Mouse (Mus musculus) neural tube, postnatal 0 days (tissue): ENCODE results near the gene Rnf180. TPM values are rescaled to one million over a fixed set of nuclear protein-coding genes. Genes with fewer than 3 reads are reported as not detected.

ENCODE experiments used
- polyA plus RNA-seq: library from polyadenylated mRNA; unstranded; fragments of >200 nt; fragmentation: Nextera tagmentation; extraction: Ambion mirVana; gene quantifications from 2 replicates; pipeline ENCODE4 v1.2.1, GENCODE M21; 2015

Rnf180 gene
- polyA plus RNA-seq: 32.8 and 33.0 TPM in 2 replicates

DNA sequence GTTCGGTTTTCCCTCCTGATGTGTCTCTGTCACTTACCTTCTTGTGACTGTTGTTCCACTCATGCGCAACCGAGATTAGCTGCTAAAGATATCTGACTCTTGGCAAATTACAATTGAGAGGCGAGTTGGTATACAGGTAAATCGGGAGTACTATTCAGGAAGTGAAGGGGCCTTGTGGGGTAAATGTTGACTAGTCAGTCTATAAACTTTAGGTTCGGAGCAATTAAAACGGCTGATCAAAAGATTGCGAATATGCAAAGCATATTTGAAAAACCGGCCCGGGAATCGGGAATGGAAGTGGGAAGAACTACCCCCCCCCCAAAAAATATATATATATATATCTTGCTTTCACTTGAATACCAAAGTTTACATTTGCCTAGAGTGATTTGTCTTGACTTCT, at the start of gene Rnf180:
Gene Rnf180, minus strand, starts transcription at position 101 of the 400 bp plus-strand sequence.

DNA sequence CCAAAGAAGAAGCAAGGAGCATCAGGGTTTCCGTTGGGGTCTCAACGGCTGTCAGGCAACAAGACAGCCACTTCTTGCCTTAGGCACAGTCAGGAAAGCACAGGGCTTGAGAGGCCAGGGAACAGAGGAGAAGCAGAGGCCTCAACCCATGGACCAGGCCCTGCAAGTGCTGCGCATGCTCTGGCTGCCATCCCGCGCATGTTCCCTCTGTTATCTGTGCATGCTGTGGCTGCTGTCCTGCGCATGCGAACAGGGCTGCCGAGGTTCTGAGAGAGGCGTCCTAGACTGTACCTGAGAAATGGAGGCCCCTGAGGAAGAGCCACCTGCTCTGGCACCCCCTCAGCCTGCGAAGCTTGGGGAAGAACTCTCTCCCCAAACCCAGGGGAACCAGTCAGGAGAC, 212.8 kb downstream of the Rnf180 start, which contains the start of gene 4933425L06Rik:
Gene 4933425L06Rik, plus strand, starts transcription at position 261 of the 400 bp plus-strand sequence.

Other genes with a start within 250 kb of the Rnf180 start
- 17.5 and 18.7 TPM in 2 replicates for gene Rgs7bp, start 239.9 kb downstream of the Rnf180 start, polyA plus RNA-seq
- not detected in 2 replicates for gene 4933425L06Rik, start 212.7 kb downstream of the Rnf180 start, polyA plus RNA-seq
- 5.1 and 5.7 TPM in 2 replicates for gene Htr1a, start 148.8 kb upstream of the Rnf180 start, polyA plus RNA-seq